Mouse (Mus musculus): ENCODE data around the gene Aff3. TPM values are rescaled to one million over a fixed set of nuclear protein-coding genes. Genes with fewer than 3 reads are reported as not detected.

Gene Aff3
- polyA plus RNA-seq, 1 experiment, result 5.0 TPM

- no peak for DNase-seq (ENCODE audit: low read depth)
Observed at GRCm38 (mm10) chr1:38392928-38393327, 271.8 kb downstream of the Aff3 start.

DNA sequence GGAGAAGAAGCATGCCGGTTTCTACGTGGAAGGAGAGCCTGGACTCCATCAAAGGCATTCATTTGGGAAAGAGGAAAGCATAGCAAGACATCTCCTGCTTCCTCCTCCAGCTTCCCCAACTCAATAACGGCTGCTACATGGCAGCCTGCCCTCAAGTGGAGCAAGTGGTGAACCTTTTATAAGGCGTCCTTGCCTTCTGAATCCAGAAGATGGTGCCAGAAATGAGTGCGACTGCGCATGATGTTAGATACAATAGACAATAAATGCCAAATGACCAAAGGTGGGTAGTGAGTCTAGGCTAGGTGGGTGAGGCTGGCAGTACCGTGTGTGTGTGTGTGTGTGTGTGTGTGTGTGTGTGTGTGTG lies 273.9 kb downstream of the Aff3 start:
- no peak for DNase-seq (ENCODE audit: low read depth)

GRCm38 (mm10) chr1:38390235-38390885 lies 274.4 kb downstream of the Aff3 start:
- DNase-seq (ENCODE audit: low read depth), result no peak

DNA sequence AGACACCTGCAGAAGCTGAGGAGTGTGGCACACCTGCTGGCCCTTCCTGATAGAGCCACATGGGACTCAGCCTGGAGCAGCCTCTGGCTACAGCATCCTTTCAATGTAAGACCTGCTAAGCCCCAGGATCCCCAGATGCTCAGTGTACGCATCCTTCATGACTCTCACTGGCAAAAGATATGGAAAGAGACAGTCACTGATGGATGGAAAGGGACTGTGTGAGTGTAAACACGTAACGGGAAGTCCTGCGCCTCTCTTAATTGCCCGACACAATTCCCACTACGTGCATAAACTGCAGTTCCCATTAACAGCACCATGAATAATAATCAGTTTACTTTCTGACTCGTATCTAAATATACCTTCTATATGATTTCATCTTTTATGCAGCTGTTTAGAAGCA lies 275.2 kb downstream of the Aff3 start:
- DNase-seq (ENCODE audit: low read depth), result no peak

GRCm38 (mm10) chr1:38388466-38388865 lies 276.3 kb downstream of the Aff3 start:
- no peak for DNase-seq (ENCODE audit: low read depth)

GRCm38 (mm10) chr1:38387438-38387837 lies 277.3 kb downstream of the Aff3 start:
- peak; percentile 57 for DNase-seq (ENCODE audit: low read depth)

DNA sequence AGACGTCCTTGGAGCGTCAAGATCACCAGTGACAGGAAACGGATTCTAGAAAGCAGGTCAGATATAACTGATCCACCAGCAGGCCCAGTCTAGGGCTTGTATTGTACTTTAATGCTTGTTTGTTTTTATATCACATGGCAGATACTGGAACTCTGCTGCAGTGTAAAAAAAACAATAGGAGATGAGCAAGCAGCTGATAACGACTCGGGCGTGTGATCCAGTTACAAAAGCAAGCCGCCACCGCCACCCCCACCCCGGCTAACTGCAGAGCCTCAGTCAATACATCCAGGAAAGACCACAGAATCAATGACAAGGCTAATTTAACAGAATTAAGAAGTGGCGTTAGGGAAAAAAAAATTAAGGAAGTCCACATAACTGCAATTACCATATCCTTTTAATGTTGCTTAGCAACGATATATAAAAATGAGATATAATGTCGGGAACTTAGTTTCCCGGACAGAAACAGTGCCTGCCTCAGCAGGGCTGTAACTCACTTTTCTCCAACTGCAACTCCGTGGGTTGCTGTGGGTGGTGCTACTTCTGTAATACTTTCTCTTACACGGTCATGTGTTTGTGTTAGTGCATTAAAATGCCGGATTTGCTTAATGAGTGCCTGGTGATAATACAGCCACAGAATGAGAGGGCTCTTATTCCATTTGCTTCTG lies 280.2 kb downstream of the Aff3 start:
- no peak for DNase-seq (ENCODE audit: low read depth)

- DNase-seq (ENCODE audit: low read depth), result no peak
Observed at GRCm38 (mm10) chr1:38384010-38384409, 280.7 kb downstream of the Aff3 start.

- DNase-seq (ENCODE audit: low read depth), result no peak
Observed at GRCm38 (mm10) chr1:38382683-38383082, 282.1 kb downstream of the Aff3 start.

GRCm38 (mm10) chr1:38377930-38378329 lies 286.8 kb downstream of the Aff3 start:
- no peak for DNase-seq (ENCODE audit: low read depth)

- DNase-seq (ENCODE audit: low read depth), result no peak
Observed at GRCm38 (mm10) chr1:38369166-38369565, 295.6 kb downstream of the Aff3 start.

DNA sequence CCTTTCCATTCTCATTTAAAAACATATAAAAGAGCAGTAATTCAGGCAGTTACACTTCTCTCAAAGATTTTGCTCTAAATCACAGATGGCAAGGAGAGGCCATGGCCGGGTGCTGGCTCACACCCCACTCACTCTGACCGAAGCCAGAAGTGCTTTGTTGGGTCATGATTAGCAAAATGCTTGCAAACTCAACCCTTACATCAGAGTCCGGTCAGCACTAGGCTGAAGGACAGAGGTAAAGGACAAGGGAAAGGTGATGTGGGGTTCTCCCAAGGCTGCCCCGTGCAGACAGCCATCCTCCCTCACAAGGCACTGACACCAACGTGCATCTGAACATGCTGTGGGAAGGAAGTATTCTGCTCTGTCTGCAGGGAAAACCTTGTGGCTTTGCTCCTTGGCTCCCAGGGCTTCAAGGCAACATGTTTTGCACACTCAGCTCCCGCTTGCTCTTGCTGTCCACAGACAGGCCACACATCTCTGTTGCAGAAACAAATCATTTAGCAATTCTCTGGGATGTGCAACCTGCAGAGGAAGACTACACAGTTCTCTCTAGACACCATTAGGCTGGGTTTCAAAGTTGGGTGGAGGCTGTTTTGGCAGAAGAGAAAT lies 296.6 kb downstream of the Aff3 start:
- DNase-seq (ENCODE audit: low read depth), result no peak

DNA sequence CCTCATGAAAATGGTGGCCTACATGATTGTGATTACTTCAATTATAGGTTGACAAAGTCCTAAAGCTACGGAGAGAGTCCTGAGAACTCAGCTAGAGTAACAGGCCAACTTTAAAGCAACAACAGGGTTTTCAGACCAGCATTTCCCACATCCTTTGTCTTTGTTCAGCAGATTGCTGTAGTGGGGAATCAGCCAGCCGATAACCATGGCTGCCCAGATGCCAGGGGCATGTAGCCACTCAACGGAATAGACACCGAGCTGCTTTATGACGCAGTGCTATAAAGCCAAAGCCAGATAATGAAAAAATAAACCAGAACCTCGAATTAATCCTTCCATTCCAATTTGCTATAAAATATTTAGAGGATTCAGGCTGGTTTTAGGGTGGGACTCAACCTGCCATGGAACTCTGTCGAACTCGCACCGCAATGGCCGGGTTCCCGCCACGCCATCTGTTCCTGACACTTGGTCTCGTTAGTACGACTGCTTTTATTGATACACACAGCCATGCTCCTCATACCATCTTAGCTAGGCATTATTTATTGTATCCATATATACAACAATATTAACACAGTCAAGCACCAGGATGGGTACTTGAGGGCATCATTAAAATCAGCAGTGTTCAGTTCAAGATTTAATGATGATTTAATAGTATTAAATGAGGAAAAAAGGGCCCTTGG lies 297.2 kb downstream of the Aff3 start:
- no peak for DNase-seq (ENCODE audit: low read depth)

DNA sequence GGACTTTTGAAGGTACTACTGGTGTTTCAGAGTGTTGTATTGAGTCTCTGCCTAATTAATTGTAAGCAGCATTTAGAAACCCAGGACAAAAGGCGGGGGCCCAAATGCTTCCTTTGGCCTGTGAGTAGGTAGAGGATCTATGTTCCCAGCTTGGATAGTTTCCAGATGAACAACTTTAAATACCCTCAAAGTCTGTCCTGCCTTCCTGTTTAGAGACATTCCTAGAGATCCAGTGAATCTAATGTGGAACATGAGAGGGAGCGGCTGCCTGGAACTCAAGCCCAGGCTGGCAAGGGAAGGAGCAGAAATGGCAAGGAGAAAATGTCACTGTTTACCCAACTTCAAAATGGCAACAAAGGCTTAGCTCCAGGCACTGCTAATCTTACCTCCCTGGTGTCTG lies 300.9 kb downstream of the Aff3 start:
- DNase-seq (ENCODE audit: low read depth), result no peak

DNA sequence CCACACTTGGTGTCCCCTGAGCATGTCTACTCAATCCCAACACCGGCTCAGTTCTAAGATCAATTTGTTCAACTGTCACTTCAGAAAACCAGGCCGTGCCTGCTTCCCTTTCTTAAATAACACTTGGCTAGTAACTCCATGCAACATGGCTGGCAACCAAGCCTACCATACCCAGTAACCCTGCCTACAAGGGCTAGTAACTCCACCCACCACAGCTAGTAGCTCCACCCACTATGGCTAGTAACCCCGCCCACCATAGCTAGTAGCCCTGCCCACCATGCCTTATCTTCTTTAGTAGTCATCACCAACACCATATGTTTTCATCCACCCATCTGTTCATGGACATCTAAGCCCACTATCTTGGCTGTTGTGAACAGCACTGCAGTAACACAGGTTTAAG lies 302.5 kb downstream of the Aff3 start:
- DNase-seq (ENCODE audit: low read depth), result no peak

DNA sequence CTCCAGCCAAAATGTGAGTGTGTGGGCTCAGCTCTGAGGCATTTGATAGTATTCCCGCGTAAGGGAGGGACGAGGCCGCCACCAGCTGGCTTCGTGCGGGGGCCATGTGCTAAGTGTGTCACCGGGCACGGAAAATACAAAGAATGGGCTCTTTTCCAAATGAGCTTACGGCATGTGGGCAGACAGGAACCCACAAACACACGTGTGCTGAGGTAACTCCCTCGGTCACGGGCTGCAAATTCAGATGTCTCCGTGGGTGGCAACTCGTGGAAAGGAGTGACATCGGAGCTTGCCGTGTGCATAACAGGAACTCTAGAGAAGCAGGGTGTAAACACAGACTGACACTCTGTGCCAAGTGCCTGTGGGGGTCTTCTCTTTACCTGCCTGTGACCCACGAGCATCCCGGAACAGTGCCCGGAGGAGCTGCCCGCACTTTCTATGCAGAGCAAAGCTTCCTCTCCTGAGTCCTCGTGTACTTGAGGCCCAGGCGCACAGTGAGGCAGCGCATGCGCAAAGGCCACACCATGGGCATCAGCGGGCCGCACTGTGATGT lies 305.9 kb downstream of the Aff3 start:
- no peak for DNase-seq (ENCODE audit: low read depth)

DNA sequence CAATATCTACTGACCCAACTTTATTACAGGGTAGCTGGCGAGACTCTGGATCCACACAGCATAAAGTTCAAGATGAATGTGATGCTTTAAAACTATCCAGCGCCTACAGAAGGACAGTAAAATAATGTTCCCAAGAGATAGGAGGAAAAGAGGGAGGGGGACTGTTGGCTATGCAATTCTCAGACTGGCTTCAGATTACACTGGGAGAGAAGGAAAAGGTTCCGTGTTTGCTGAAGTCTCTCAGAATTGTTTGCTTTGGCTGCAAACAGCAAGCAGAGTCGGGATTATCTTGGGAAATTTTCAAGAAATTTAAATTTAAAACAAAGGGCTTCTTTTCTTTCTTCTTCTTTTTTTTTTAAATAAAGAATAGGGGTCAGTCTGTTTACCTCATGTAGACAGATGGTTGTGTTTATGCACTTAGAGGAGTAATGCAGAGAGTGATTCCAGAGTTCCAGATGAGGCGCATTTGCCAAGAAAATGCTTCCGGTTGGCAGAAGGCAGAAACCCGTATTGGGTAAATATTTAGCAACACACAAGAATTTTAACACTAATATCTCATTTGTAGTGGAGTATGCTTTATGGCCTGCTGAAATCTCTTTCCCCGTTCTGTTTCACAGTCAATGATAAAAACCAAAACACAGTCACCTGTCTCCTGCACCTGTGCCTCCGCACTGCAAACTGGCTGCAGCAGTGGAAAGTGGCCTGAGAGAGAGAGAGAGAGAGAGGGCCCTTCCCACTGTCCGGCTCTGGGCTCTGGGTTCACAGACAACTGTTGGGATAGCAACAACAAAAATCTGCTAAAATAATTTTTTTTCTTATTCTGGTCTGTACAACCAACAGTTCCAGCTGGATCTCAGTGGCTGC lies 306.6 kb downstream of the Aff3 start:
- DNase-seq (ENCODE audit: low read depth), result no peak

- no peak for DNase-seq (ENCODE audit: low read depth)
Observed at GRCm38 (mm10) chr1:38354585-38354984, 310.2 kb downstream of the Aff3 start.

DNA sequence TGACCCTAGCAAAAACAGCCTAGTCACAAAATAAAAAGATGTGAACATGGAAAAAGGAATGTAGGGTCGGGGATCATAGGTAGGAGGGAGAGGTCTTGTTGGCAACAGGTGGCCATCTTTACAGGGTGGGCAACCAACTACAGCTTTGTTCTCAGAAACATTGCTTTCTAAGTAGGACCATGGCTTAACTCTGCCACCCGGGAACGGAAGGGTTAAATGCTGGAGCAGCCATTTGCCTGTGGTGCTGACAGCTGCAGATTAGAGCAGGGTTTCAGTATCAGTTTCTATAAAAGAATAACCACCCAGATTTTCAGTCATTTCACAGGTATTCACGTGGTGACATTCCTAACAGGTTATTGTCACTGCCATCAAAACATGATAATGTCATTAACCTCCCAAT lies 317.4 kb downstream of the Aff3 start:
- DNase-seq (ENCODE audit: low read depth), result no peak

DNA sequence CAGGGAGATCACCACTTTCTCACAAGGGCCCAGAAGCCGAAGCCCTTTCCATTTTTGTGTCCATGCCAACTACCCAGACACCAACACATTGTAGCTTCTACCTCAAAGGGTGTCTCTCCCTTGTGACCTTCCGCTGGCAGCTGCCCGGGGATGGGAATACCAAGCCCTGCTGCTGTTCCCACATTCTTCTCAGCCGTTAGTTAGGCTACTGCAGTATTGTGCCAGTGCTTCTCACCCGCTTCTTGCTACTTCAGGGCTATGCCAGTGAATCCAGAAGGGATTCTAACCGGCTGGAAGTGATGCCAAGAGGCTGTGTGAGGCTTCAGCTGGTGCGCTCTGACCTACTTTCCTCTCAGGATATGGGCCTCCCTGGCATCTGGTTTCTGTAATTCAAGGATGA lies 330.5 kb downstream of the Aff3 start:
- DNase-seq (ENCODE audit: low read depth), result no peak

DNA sequence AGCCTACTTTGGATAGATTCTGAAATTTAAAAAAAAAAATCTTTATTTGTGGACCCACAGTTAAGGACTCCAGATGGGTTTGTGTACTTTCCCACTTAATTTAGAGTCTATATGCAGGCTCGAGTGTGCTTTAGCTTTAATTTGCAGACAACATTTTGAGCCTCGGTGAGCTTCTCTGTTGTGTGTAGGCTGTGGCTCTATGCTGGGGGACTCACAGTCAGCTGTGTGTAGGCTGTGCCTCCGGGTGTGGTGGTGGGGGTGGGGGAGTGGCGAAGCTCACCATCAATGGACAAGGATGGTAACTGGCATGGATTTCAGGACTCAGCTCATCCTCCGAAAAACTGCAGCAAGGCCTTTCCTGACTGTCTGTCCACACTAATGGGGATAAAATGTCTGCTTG lies 331.8 kb downstream of the Aff3 start:
- DNase-seq (ENCODE audit: low read depth), result no peak

GRCm38 (mm10) chr1:38324206-38324605 lies 340.5 kb downstream of the Aff3 start:
- no peak for DNase-seq (ENCODE audit: low read depth)

Data from gonadal fat pad, adult 2 months (tissue).